Mouse (Mus musculus) kidney, postnatal 0 days (tissue): ENCODE data around the gene Tinf2. TPM values are rescaled to one million over a fixed set of nuclear protein-coding genes. Genes with fewer than 3 reads are reported as not detected.

Experiments
- ATAC-seq: fragments of 200-750 bp; cut with Nextera tagmentation; replicated peaks from 2 replicates; pipeline ENCODE4 v1.8.0; 2017; ENCODE audit warnings: low read depth, moderate number of reproducible peaks, moderate TSS enrichment, moderate library complexity; ENCODE audit not compliant: low FRiP score
- DNase-seq: peaks from one replicate; pipeline ENCODE4 v3.0.0-alpha.2; 2016; ENCODE audit warnings: low spot score
- H3K27ac ChIP-seq: fragments of 300-500 bp; sonication (generic); 2 replicates; pipeline ENCODE4 v1.5.1; 2014; ENCODE audit warnings: mild to moderate bottlenecking
- H3K27me3 ChIP-seq: fragments of 300-500 bp; sonication (generic); 2 replicates; pipeline ENCODE4 v1.6.1; 2014; ENCODE audit warnings: low read length, mixed read lengths; ENCODE audit not compliant: insufficient read depth
- H3K36me3 ChIP-seq: fragments of 300-500 bp; sonication (generic); 2 replicates; pipeline ENCODE4 v1.6.1; 2014; ENCODE audit warnings: low read length, mixed read lengths; ENCODE audit not compliant: insufficient read depth
- H3K4me1 ChIP-seq: fragments of 300-500 bp; sonication (generic); replicated peaks from 2 replicates; pipeline ENCODE4 v1.6.1; 2014; ENCODE audit warnings: antibody characterized with exemption, low read length, mixed read lengths; ENCODE audit not compliant: insufficient read depth
- H3K4me2 ChIP-seq: fragments of 300-500 bp; sonication (generic); 2 replicates; pipeline ENCODE4 v1.6.1; 2014; ENCODE audit warnings: mild to moderate bottlenecking, low read length, moderate library complexity, mixed read lengths
- H3K4me3 ChIP-seq: fragments of 300-500 bp; sonication (generic); replicated peaks from 2 replicates; pipeline ENCODE4 v1.5.1; 2014; ENCODE audit warnings: low read depth, low read length
- H3K9ac ChIP-seq: fragments of 300-500 bp; sonication (generic); 2 replicates; pipeline ENCODE4 v1.6.1; 2014; ENCODE audit warnings: low read depth, low read length
- H3K9me3 ChIP-seq: fragments of 300-500 bp; sonication (generic); replicated peaks from 2 replicates; pipeline ENCODE4 v1.6.1; 2016; ENCODE audit warnings: low read length, inconsistent platforms, mixed read lengths
- CTCF ChIP-seq: IDR thresholded peaks from 2 replicates; pipeline ENCODE4 v1.5.1; 2016; ENCODE audit warnings: antibody characterized with exemption, low read depth, mild to moderate bottlenecking, moderate library complexity
- WGBS: fragments of 180-500 bp; shearing (Covaris S2); extraction: QIAGEN DNeasy Blood & Tissue Kit; methylation state at CpG from one replicate; pipeline ENCODE4 v1.1.7; 2014; 5-methylcytosine and 5-hydroxymethylcytosine counted together
- polyA plus RNA-seq: library from polyadenylated mRNA; unstranded; fragments of >200 nt; fragmentation: Nextera tagmentation; extraction: Ambion mirVana; gene quantifications from 2 replicates; pipeline ENCODE4 v1.2.1, GENCODE M21; 2015

The Tinf2 gene
- polyA plus RNA-seq, 1 experiment from 2014 or later, result 24.6 TPM

- WGBS, result under 1% methylated on average over 33 of the region's 33 CpGs
- Histone ChIP-seq H3K27me3 (no peaks in the 10 kb centered on the region), H3K9me3 (no peaks in the 10 kb centered on the region), H3K9ac (peak within 1 kb of the TSS; percentile 66), H3K4me1 (no peaks in the 10 kb centered on the region), H3K4me2 (peak within 1 kb of the TSS; percentile 66), H3K36me3 (peaks cover 57% of the 10 kb centered on the region), H3K27ac (no peak within 1 kb of the TSS; the same call in 1 of the 2 replicates), H3K4me3 (peak within 1 kb of the TSS; percentile 53)
- TF ChIP-seq CTCF, result no peak
- DNase-seq (peak; percentile 96), ATAC-seq (peak; percentile 84)
Observed at GRCm38 (mm10) chr14:55635523-55636007, 46.1 kb downstream of the Tinf2 start, which contains the start of gene Ipo4. TSS of gene Ipo4 (minus strand) at chr14:55635957.

GRCm38 (mm10) chr14:55634874-55635522 lies 46.6 kb downstream of the Tinf2 start:
- Histone ChIP-seq H3K9ac (peak overlapping the region; percentile 66), H3K4me2 (peak overlapping the region; percentile 66), H3K27ac (no peak overlapping the region; the same call in 1 of the 2 replicates), H3K36me3 (peaks cover 57% of the 10 kb centered on the region), H3K4me3 (peak overlapping the region; percentile 53), H3K27me3 (no peaks in the 10 kb centered on the region), H3K4me1 (no peaks in the 10 kb centered on the region), H3K9me3 (no peaks in the 10 kb centered on the region)
- TF ChIP-seq CTCF, result no peak
- 4% methylated on average over 23 of the region's 23 CpGs for WGBS
- DNase-seq, result peak; percentile 34
- ATAC-seq, result peak; percentile 10; the same call in 1 of the 2 replicates

- 51% methylated on average over 5 of the region's 5 CpGs for WGBS
- no peaks in the 10 kb centered on the region for H3K27me3 ChIP-seq
- H3K9me3 ChIP-seq, result no peaks in the 10 kb centered on the region
- H3K4me1 ChIP-seq, result no peaks in the 10 kb centered on the region
- H3K27ac ChIP-seq, result no peak overlapping the region
- H3K9ac ChIP-seq, result no peak overlapping the region
- peak; percentile 27 for DNase-seq
- no peak overlapping the region for H3K4me3 ChIP-seq
- peak; percentile 76 for TF ChIP-seq CTCF
- peaks cover 86% of the 10 kb centered on the region for H3K36me3 ChIP-seq
- no peak overlapping the region for H3K4me2 ChIP-seq
- ATAC-seq, result no peak
Observed at GRCm38 (mm10) chr14:55629312-55629711, 52.3 kb downstream of the Tinf2 start.

- Histone ChIP-seq H3K27ac (no peak overlapping the region), H3K27me3 (no peaks in the 10 kb centered on the region), H3K4me2 (no peak overlapping the region), H3K4me1 (no peaks in the 10 kb centered on the region), H3K9ac (no peak overlapping the region), H3K4me3 (no peak overlapping the region), H3K36me3 (peaks cover 82% of the 10 kb centered on the region), H3K9me3 (no peaks in the 10 kb centered on the region)
- TF ChIP-seq CTCF, result no peak
- ATAC-seq (no peak), DNase-seq (no peak)
- 72% methylated on average over 27 of the region's 27 CpGs for WGBS
Observed at GRCm38 (mm10) chr14:55628077-55628827, 53.4 kb downstream of the Tinf2 start.

Other genes starting within 250 kb of the Tinf2 start
- gene Dhrs4, start 203.1 kb downstream of the Tinf2 start, polyA plus RNA-seq, result 130 and 144 TPM in 2 replicates
- 0.96 and 0.98 TPM in 2 replicates for gene Carmil3, start 191.2 kb downstream of the Tinf2 start, polyA plus RNA-seq
- gene Cpne6, start 171.4 kb downstream of the Tinf2 start, polyA plus RNA-seq, result 0.19 and 0.28 TPM in 2 replicates
- not detected in 2 replicates for gene Nrl, start 156.8 kb downstream of the Tinf2 start, polyA plus RNA-seq
- 38.2 and 42.2 TPM in 2 replicates for gene Pck2, start 141.6 kb downstream of the Tinf2 start, polyA plus RNA-seq
- 109 and 116 TPM in 2 replicates for gene Dcaf11, start 121.8 kb downstream of the Tinf2 start, polyA plus RNA-seq
- 1.7 and 2.2 TPM in 2 replicates for gene A730061H03Rik, start 121.4 kb downstream of the Tinf2 start, polyA plus RNA-seq
- 13.0 and 13.3 TPM in 2 replicates for gene Fitm1, start 106.2 kb downstream of the Tinf2 start, polyA plus RNA-seq
- 179 and 181 TPM in 2 replicates for gene Psme1, start 103.7 kb downstream of the Tinf2 start, polyA plus RNA-seq
- gene Emc9, start 96.5 kb downstream of the Tinf2 start, polyA plus RNA-seq, result 14.3 and 16.6 TPM in 2 replicates
- gene Psme2, start 90.7 kb downstream of the Tinf2 start, polyA plus RNA-seq, result 281 and 286 TPM in 2 replicates
- 17.9 TPM in 2 replicates for gene Rnf31, start 90.1 kb downstream of the Tinf2 start, polyA plus RNA-seq
- gene Irf9, start 78.2 kb downstream of the Tinf2 start, polyA plus RNA-seq, result 24.2 and 27.4 TPM in 2 replicates
- gene Rec8, start 63.8 kb downstream of the Tinf2 start, polyA plus RNA-seq, result 12.7 and 14.9 TPM in 2 replicates
- gene Ipo4, start 45.9 kb downstream of the Tinf2 start, polyA plus RNA-seq, result 58.5 and 68.7 TPM in 2 replicates
- gene Gm49378, start 43.9 kb downstream of the Tinf2 start, polyA plus RNA-seq, result 1.8 and 3.0 TPM in 2 replicates
- 108 and 118 TPM in 2 replicates for gene Tm9sf1, start 38.0 kb downstream of the Tinf2 start, polyA plus RNA-seq
- gene Tssk4, start 31.6 kb downstream of the Tinf2 start, polyA plus RNA-seq, result 0.47 and 1.1 TPM in 2 replicates
- 48.8 and 56.0 TPM in 2 replicates for gene Mdp1, start 21.3 kb downstream of the Tinf2 start, polyA plus RNA-seq
- gene Gmpr2, start 9.9 kb downstream of the Tinf2 start, polyA plus RNA-seq, result 48.2 and 49.7 TPM in 2 replicates
- gene Nedd8, start 9.7 kb downstream of the Tinf2 start, polyA plus RNA-seq, result 508 and 548 TPM in 2 replicates
- gene Tgm1, start 32.1 kb upstream of the Tinf2 start, polyA plus RNA-seq, result 5.9 and 7.6 TPM in 2 replicates
- 39.9 and 43.2 TPM in 2 replicates for gene Rabggta, start 40.4 kb upstream of the Tinf2 start, polyA plus RNA-seq
- gene Dhrs1, start 63.9 kb upstream of the Tinf2 start, polyA plus RNA-seq, result 122 and 127 TPM in 2 replicates
- 26.2 and 26.5 TPM in 2 replicates for gene Nop9, start 63.9 kb upstream of the Tinf2 start, polyA plus RNA-seq
- 50.0 and 51.0 TPM in 2 replicates for gene Cideb, start 76.6 kb upstream of the Tinf2 start, polyA plus RNA-seq
- 0.68 and 0.75 TPM in 2 replicates for gene Ltb4r2, start 79.6 kb upstream of the Tinf2 start, polyA plus RNA-seq
- 0.47 and 0.71 TPM in 2 replicates for gene Ltb4r1, start 84.1 kb upstream of the Tinf2 start, polyA plus RNA-seq
- gene Adcy4, start 102.3 kb upstream of the Tinf2 start, polyA plus RNA-seq, result 10.0 and 10.6 TPM in 2 replicates
- 20.4 and 24.7 TPM in 2 replicates for gene Ripk3, start 107.0 kb upstream of the Tinf2 start, polyA plus RNA-seq
- 16.8 and 19.7 TPM in 2 replicates for gene Nfatc4, start 141.3 kb upstream of the Tinf2 start, polyA plus RNA-seq
- gene Nynrin, start 172.2 kb upstream of the Tinf2 start, polyA plus RNA-seq, result 8.4 and 8.9 TPM in 2 replicates
- 0.20 and 0.28 TPM in 2 replicates for gene Cbln3, start 202.6 kb upstream of the Tinf2 start, polyA plus RNA-seq
- 8.1 and 9.8 TPM in 2 replicates for gene Khnyn, start 203.1 kb upstream of the Tinf2 start, polyA plus RNA-seq
- gene Sdr39u1, start 218.5 kb upstream of the Tinf2 start, polyA plus RNA-seq, result 85.3 and 86.0 TPM in 2 replicates